Mouse (Mus musculus) thymus, adult 2 months (tissue): Measurements from ENCODE around the gene Wdr18. TPM values are rescaled to one million over a fixed set of nuclear protein-coding genes. Genes with fewer than 3 reads are reported as not detected.

Experiments
- DNase-seq: peaks from one replicate; pipeline ENCODE4 v3.0.0; 2021
- H3K27ac ChIP-seq: fragments of 200-500 bp; 2 replicates; pipeline ENCODE4 v1.5.1; 2012; ENCODE audit warnings: low read length, control low read depth; ENCODE audit not compliant: control insufficient read depth, insufficient read depth
- H3K27me3 ChIP-seq: fragments of 200-500 bp; 2 replicates; pipeline ENCODE4 v1.6.1; 2012; ENCODE audit warnings: mild to moderate bottlenecking, low read length, moderate library complexity, mixed read lengths; ENCODE audit not compliant: control insufficient read depth, insufficient read depth
- H3K36me3 ChIP-seq: fragments of 200-500 bp; 2 replicates; pipeline ENCODE4 v1.6.1; 2012; ENCODE audit warnings: mild to moderate bottlenecking, low read length, moderate library complexity; ENCODE audit not compliant: control insufficient read depth, insufficient read depth
- H3K4me1 ChIP-seq: fragments of 200-500 bp; replicated peaks from 2 replicates; pipeline ENCODE4 v1.6.1; 2012; ENCODE audit warnings: low read length; ENCODE audit not compliant: control insufficient read depth, insufficient read depth
- H3K4me3 ChIP-seq: fragments of 200-500 bp; 2 replicates; pipeline ENCODE4 v1.5.1; 2012; ENCODE audit warnings: mild to moderate bottlenecking, low read length, control low read depth, moderate library complexity; ENCODE audit not compliant: control insufficient read depth, insufficient read depth
- CTCF ChIP-seq: fragments of 200-500 bp; IDR thresholded peaks from 2 replicates; pipeline ENCODE4 v1.5.1; 2012; ENCODE audit warnings: mild to moderate bottlenecking, control low read depth, low read length, moderate library complexity, borderline replicate concordance; ENCODE audit not compliant: control insufficient read depth, poor library complexity, insufficient read depth; ENCODE audit errors: extremely low read depth
- POLR2A ChIP-seq: fragments of 200-500 bp; IDR thresholded peaks from 2 replicates; pipeline ENCODE4 v1.6.1; 2012; ENCODE audit warnings: mild to moderate bottlenecking, low read length, control low read depth, moderate library complexity; ENCODE audit not compliant: control insufficient read depth, poor library complexity, insufficient read depth; ENCODE audit errors: extremely low read depth
- WGBS: fragments of 180-500 bp; shearing (Covaris S2); methylation state at CpG from one replicate; pipeline ENCODE4 v1.1.7; 2018; 5-methylcytosine and 5-hydroxymethylcytosine counted together
- polyA plus RNA-seq: library from polyadenylated mRNA; depleted of rRNA; stranded (reverse); fragments of >200 nt; gene quantifications from 2 replicates; pipeline ENCODE4 v1.2.3, GENCODE M21; 2012

Gene Wdr18
- polyA plus RNA-seq, 1 experiment: 74.5 TPM

DNA sequence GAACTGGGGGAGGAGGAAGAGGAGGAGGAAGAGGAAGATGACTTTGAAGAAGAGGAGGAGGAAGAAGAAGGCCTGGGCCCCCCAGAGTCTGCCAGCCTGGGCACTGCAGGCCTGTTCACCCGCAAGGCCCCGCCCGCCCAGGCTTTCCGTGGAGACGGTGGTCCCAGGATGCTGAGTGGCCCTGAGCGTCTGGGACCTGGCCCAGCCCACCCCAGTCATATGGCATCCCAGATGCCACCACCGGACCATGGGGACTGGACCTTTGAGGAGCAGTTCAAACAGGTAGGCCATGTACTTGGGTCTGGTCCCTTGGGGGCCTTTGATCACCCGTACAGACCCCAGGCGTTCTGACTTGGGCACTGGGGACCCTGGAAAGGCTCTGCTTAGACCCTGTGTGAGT is 28.2 kb upstream of the Wdr18 start:
- DNase-seq: no peak
- 95% methylated on average over 9 of the region's 9 CpGs for WGBS
- H3K36me3 ChIP-seq: no peaks in the 10 kb centered on the region
- no peak overlapping the region for H3K27ac ChIP-seq
- TF ChIP-seq CTCF: no peak
- H3K4me3 ChIP-seq: no peak overlapping the region
- H3K4me1 ChIP-seq: peaks cover 14% of the 10 kb centered on the region
- no peaks in the 10 kb centered on the region for H3K27me3 ChIP-seq

DNA sequence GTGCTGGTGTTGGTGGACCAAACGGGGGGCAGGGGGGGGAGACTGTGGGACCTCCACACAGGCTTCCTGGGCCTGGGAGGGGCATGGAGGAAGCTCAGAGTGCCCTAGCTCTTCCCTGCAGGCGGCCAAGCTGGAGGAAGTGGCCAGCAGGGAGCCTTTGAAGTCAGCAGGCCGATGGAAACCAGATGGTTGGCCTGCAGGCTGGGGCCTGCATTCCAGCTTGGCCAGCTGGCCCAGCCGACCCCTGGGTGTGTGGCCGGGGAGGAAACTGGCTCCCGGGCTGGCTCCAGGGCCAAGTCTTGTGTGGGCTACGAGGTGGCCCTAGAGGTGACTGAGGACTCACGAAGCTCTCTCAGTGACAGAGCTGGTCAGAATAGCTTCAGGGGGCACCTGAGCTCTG is 27.2 kb upstream of the Wdr18 start:
- 63% methylated on average over 8 of the region's 8 CpGs for WGBS
- Histone ChIP-seq H3K4me1 (peaks cover 21% of the 10 kb centered on the region), H3K36me3 (no peaks in the 10 kb centered on the region), H3K4me3 (no peak overlapping the region), H3K27ac (no peak overlapping the region), H3K27me3 (no peaks in the 10 kb centered on the region)
- no peak for DNase-seq
- TF ChIP-seq CTCF: no peak
- no peak for TF ChIP-seq POLR2A

DNA sequence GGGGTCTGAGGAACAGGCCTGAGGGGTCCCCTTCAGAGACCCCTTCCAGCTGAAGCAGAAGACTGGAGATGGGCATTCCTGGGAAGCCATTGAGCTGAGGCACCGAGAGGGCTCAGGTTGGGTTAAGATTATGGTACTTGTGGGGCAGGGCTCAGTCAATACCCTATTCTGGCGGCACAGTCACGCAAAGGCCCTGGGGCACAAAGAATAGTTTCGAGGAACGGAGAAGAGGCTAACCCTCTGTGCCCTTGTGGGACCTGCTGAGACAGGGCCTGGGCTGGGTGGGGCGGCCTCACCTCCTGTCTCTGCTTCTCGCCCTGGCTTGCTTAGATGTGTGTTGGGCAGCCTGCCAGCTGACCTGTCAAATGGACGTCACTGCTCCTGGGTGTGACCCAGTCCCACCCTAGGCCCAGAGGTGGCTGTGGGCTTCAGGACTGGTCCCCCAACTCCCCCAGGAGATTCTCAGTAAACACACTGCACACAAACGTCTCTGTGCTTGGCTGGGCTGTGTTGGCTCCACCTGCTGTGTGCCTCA is 26.7 kb upstream of the Wdr18 start:
- WGBS: 90% methylated on average over 9 of the region's 9 CpGs
- Histone ChIP-seq H3K4me3 (no peak overlapping the region), H3K36me3 (no peaks in the 10 kb centered on the region), H3K4me1 (peaks cover 20% of the 10 kb centered on the region), H3K27me3 (no peaks in the 10 kb centered on the region), H3K27ac (no peak overlapping the region)
- DNase-seq: no peak
- TF ChIP-seq POLR2A (no peak), CTCF (no peak)

DNA sequence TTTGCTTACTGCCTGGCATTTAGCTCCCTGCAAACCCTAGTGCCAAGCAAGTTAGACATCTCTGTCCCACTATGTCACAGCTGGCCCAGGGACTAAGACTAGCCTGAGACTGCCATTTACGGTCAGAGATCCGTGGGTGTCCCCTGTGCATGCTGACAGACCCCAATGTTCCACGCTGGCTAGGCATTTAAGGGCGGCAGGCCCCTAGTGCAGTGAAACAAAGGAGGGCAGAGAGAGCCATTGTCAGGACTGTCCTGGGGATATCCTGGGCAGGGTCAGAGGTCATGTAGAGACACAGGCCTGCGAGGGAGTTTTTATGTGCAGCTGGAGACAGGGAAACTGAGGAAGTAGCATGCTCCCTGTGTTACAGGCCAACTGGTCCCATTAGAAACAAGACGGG is 26.1 kb upstream of the Wdr18 start:
- 95% methylated on average over 6 of the region's 6 CpGs for WGBS
- DNase-seq: no peak
- TF ChIP-seq CTCF: no peak
- no peak for TF ChIP-seq POLR2A
- Histone ChIP-seq H3K4me3 (no peak overlapping the region), H3K36me3 (no peaks in the 10 kb centered on the region), H3K27me3 (no peaks in the 10 kb centered on the region), H3K27ac (no peak overlapping the region), H3K4me1 (peaks cover 15% of the 10 kb centered on the region)

DNA sequence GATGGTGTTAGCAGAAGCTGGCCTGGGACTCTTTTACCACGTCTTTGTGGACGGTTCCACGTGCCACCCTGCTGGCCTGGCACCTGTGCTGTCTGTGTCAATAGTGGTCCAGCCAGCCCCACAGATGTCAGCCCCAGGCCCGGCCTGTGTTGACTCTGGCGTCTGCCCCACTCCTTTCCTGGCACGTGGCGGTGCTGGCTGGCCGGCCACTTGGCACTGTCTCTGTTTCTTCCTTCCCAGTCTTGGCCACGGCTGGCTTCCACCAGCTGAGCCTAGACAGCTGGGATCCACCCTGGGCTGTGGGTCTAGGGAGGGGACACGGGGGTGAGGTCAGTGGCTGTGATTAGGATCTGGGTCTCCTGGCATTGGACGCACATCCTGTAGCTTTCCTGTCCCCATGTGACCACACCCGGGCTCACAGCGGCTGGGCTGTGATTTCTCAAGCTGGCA is 25.7 kb upstream of the Wdr18 start:
- WGBS: 91% methylated on average over 13 of the region's 13 CpGs
- TF ChIP-seq POLR2A: no peak
- TF ChIP-seq CTCF: no peak
- Histone ChIP-seq H3K4me1 (peaks cover 14% of the 10 kb centered on the region), H3K36me3 (no peaks in the 10 kb centered on the region), H3K27me3 (no peaks in the 10 kb centered on the region), H3K4me3 (no peak overlapping the region), H3K27ac (no peak overlapping the region)
- no peak for DNase-seq

DNA sequence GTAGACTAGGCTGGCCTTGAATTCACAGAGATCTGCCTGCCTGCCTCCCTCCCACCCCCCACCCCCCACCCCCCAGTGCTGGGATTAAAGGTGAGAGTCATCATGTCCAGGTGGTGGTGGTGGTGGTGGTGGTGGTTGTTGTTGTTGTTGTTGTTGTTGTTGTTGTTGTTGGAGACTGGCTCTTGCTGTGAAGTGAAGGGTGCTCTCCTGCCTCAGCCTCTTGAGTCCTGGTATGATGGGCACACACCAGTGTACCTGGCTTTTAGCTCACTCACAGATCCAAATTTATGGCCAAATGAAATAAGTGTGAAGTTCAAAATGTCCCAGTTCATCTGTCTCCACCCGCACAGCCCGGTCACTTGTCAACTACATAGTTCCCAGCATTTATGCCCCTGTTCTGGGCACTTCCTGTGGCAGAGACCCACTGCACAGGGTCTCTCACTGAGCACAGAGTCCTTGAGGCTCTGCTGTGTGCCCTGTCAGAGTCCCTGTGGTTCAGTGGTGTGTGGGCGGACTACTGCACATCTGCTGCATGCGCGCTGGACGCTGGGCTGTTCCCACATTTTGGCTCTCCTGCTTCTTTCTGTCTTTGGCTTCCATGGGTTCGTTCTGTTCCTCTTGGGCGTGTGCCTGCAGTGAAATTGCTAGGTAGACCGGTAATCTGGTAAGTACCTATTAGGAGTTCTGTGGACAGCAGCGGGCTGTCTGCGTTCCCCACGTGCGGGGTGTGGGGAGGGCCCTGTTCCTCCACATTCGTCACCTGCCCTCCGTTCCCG is 25.0 kb upstream of the Wdr18 start:
- H3K27me3 ChIP-seq: no peaks in the 10 kb centered on the region
- no peak overlapping the region for H3K4me3 ChIP-seq
- H3K4me1 ChIP-seq: peaks cover 14% of the 10 kb centered on the region
- TF ChIP-seq CTCF: no peak
- no peak for TF ChIP-seq POLR2A
- DNase-seq: no peak
- no peaks in the 10 kb centered on the region for H3K36me3 ChIP-seq
- no peak overlapping the region for H3K27ac ChIP-seq
- 97% methylated on average over 16 of the region's 16 CpGs for WGBS
